Mouse (Mus musculus) pancreas, adult 10 weeks (tissue): ENCODE measurements around the gene Vps35l. TPM values are rescaled to one million over a fixed set of nuclear protein-coding genes. Genes with fewer than 3 reads are reported as not detected.

ENCODE experiments used
- polyA plus RNA-seq: library from polyadenylated mRNA; stranded (reverse); fragments of 350-450 nt; fragmentation: Illumina TruSeq; extraction: RNeasy Lipid Tissue Mini Kit (QIAGEN cat#74804); gene quantifications from one replicate; pipeline ENCODE4 v1.2.3, GENCODE M21; 2015; ENCODE audit warnings: low read depth, low replicate concordance; ENCODE audit not compliant: insufficient read depth

Gene Vps35l
- 15.5 TPM for polyA plus RNA-seq

DNA sequence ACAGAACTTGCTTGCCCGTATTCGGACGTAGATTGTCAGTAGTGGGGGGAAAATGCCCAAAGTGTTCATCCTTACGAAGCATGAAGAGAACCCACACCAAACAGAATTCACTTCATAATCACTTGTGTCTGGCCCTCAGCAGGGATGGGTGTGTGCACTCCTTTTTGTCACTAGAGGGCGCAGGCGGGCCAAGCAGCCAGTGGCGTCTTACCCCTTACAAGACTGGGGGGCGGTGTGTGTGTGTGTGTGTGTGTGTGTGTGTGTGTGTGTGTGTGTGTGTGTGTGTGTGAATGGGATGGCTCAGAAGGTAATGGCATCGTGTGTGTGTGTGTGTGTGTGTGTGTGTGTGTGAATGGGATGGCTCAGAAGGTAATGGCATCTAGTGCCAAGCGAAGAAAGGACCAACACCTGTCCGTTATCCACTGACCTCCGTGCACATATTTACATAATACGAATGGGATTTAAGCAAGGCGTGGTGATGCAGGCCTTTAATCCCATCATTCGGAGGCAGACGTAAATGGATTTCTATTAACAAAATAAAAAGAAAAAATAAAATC lies at the start of gene Vps35l:
Vps35l (plus strand) TSS at position 252 of the 557 bp plus-strand sequence.

DNA sequence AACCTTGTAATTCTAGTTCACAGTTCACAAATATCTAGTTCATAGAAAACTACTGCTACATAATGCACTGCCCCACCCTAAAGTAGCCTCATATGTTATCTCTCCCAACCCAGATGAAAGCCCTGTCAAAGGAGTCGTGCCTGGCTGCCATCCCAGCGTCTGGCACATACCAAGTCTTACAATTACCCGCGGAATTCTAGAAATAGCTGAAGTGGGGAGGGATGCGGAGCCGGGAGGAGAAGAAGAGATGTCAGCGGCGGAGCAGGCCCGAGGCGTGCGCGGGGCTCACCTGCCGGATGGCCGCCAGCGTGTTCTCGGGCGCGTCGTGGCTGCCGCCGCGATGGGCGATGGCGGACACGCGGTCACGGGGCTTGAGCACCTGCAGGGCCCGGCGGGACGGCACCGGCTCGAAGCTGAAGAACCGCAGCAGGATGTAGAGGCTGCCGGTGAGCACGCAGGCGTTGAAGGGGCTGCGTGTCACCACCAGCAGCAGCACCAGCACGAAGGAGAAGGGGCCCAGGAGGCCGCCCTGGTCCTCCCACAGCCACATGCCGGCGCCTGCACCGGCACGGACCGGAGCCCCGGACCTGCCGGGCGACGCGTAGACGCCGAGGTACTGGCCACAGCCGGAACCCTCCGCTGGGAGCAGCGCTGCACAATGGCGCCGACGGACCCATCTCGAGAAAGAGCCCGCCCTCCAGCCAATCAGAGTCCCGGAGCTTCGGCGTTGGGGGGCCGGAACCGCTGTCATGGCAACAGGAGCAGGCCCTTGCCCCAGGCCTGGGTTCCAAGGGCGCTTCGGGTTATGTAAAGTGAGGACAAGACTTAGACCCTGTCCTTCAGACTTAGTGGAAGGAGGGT lies 34.7 kb upstream of the Vps35l start, which contains the start of gene Gde1:
Gde1 (minus strand) TSS at position 678 of the 861 bp plus-strand sequence.

DNA sequence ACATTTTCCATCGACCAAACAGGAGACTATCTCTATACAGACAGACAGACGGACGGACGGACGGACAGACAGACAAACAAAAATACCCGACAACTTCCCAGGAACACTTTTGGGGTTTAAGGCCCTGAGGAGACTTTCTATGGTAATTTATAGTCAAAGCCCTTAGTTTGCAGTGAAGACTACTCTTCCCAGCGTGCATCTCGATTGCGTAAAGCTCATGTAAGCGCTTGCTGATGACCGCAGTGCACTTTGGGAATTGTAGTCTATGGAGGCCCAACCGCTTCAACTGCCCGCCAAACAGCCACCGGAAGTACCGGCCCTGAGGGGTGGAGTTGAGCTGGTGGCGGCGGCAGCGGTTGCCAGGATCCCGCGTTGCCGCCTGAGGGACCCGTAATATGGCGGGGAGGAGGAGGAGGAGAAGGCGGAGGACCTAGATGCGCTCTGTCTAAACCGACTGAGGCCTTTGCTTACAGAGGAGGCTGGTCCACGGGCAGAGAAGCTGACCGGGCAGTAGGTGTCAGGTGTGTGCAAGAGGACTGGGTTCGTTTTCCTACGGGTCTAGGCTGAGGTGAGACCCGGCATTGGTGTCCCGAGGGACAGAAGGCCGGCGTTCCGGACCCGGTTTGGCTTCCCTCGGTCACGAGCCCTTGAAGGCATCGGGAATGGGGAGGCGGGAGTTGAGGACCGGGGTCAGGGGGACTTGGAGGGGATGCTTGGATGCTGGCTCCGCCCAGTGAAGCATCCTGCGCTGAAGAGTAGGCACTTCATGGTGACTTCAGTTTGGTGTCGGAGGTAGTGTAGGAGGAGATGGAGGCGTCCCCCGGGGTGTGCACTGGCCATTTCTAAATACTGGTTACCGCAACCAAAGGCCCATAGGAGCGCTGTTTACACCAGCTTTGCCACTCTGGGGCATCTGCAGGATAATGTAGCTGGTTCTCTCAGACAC lies 27.5 kb upstream of the Vps35l start, which contains the start of gene Ccp110:
Ccp110 (plus strand) TSS at position 325 of the 946 bp plus-strand sequence.

DNA sequence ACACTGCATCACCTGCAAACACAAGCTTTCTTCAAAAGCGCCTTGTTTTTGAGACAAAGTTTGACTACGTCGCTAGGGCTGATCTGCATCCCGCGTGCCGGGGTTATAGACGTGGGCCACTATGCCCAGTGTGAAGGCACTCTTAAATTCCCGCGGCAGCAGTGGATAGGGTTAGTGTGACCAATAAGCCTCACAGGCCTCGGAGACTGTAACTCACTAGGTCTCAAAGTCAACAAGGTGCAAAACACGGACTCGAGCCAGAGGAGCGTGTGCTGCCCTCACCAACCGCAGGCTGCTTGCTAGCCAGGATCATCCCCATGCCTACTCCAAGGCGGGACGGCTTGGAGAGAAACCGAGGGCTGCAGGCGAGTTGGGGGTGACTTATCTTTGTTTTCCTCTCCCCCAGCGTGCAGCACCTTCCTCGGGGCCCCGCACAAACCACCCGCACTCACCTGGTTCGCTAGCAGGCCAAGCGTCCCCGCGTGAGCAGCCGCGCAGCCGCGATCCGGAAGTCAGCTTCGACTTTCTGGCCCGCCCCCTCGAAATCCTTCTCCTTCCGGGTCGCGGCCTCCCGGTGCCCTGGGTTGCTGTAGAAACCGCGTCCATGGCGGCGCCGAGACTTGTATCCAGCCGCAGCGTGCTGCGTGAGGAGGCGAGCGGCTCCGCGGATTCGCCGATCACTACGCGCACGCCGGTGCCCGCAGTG lies 115.3 kb downstream of the Vps35l start, which contains the start of gene Iqck:
Iqck (plus strand) TSS at position 582 of the 706 bp plus-strand sequence.

DNA sequence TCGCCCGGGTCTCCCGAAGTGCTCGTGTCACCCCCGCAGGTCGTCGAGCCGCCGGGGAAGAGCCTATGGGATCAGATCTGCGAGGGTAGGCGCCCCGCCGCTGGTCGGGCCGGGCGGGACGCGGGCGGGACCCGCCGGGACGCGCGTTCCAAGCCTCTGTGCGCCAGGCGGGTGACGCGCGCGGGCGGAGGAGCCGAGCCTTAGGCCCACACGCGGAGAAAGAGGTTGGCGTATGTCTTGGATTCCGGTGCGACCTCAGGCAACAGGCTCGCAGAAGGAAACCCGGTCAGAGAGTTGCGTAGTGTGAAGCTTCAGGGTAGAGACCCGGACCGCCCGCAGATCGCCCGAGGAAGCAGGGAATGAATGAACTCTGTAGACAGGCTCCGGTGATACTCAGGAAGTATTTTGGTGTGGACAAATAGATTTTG lies 115.9 kb downstream of the Vps35l start, which contains the start of gene Knop1:
Knop1 (minus strand) TSS at position 378 of the 428 bp plus-strand sequence.

Other genes starting within 250 kb of the Vps35l start
- 5.2 TPM for gene Itpripl2, start 248.3 kb upstream of the Vps35l start, polyA plus RNA-seq
- 4.2 TPM for gene Coq7, start 206.9 kb upstream of the Vps35l start, polyA plus RNA-seq
- 0.46 TPM for gene Tmc7, start 155.5 kb upstream of the Vps35l start, polyA plus RNA-seq
- not detected for gene Tmc5, start 142.9 kb upstream of the Vps35l start, polyA plus RNA-seq
- gene Gde1, start 34.4 kb upstream of the Vps35l start, polyA plus RNA-seq = 18.4 TPM
- 3.3 TPM for gene Ccp110, start 27.7 kb upstream of the Vps35l start, polyA plus RNA-seq
- 0.54 TPM for gene Iqck, start 115.5 kb downstream of the Vps35l start, polyA plus RNA-seq
- gene Knop1, start 116.0 kb downstream of the Vps35l start, polyA plus RNA-seq = 5.7 TPM